In the genomic region with DNA sequence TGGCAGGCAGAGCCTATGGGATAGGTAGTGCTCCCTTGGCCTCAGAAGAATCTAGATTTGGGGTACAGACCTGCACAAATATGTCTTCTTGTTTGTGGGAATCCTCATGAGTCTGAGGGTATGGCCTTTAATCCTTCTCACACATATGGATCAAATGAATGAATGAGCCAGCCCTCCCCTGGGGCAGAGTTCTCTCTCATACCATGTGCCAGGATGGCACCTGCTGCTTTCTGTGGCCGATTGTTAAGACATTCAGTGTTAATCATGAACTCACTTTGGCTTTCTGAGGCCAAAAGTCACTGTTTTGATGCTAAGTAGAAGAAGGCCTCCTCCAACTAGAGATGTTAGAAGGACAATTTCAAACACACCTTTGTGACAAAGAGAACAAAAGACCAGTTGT, we compare ENCODE assay signal across 29 mouse cellular contexts.
A peak's percentile ranks its signal among the peaks of the same experiment; 100 is the strongest.
DNase-seq lines count a peak whose midpoint lies in the region; ATAC-seq and TF ChIP-seq lines count a peak whose summit lies in the region.
"Had no signal": no experiment of that assay in that cellular context is flagged by ENCODE, and none has a peak within 500 bp of the region (broad histone marks: within the 10 kb centered on the region; RNA-seq: fewer than 3 reads in every experiment).

No protein-coding gene starts in this region.

- H3K36me3 ChIP-seq in forebrain, embryonic 11.5 days (ENCODE audit: control insufficient read depth, insufficient read depth, low read length) = no peaks in the 10 kb centered on the region
- no peaks in the 10 kb centered on the region for H3K36me3 ChIP-seq in forebrain, postnatal 0 days (ENCODE audit: insufficient read depth)
- H3K36me3 ChIP-seq in kidney, embryonic 14.5 days (ENCODE audit: control insufficient read depth, insufficient read depth, low read length) = no peaks in the 10 kb centered on the region
- H3K36me3 ChIP-seq: embryonic facial prominence, embryonic 12.5 days; embryonic facial prominence, embryonic 15.5 days; forebrain, embryonic 12.5 days; forebrain, embryonic 15.5 days; G1E; heart, embryonic 15.5 days; hindbrain, embryonic 10.5 days; hindbrain, embryonic 13.5 days had no signal

- H3K4me1 ChIP-seq in forebrain, embryonic 11.5 days (replicated peaks; ENCODE audit: control insufficient read depth, insufficient read depth, low read length) = no peaks in the 10 kb centered on the region
- H3K4me1 ChIP-seq in forebrain, postnatal 0 days (ENCODE audit: insufficient read depth) = no peaks in the 10 kb centered on the region
- H3K4me1 ChIP-seq in kidney, embryonic 14.5 days (ENCODE audit: control insufficient read depth, insufficient read depth, low read length) = no peaks in the 10 kb centered on the region
- H3K4me1 ChIP-seq: embryonic facial prominence, embryonic 12.5 days; embryonic facial prominence, embryonic 15.5 days; forebrain, embryonic 12.5 days; forebrain, embryonic 15.5 days; hindbrain, embryonic 13.5 days had no signal

- H3K27ac ChIP-seq in forebrain, embryonic 11.5 days (ENCODE audit: low read depth, low read length) = no peak overlapping the region
- H3K27ac ChIP-seq in forebrain, postnatal 0 days (ENCODE audit: low read depth, low read length) = no peak overlapping the region
- no peak overlapping the region for H3K27ac ChIP-seq in kidney, embryonic 14.5 days (ENCODE audit: low read depth, low read length)
- H3K27ac ChIP-seq: embryonic facial prominence, embryonic 12.5 days; embryonic facial prominence, embryonic 15.5 days; forebrain, embryonic 12.5 days; forebrain, embryonic 15.5 days; heart, embryonic 15.5 days; hindbrain, embryonic 10.5 days; hindbrain, embryonic 13.5 days had no signal

- no peak overlapping the region for H3K9ac ChIP-seq in forebrain, embryonic 11.5 days (ENCODE audit: low read length)
- no peak overlapping the region for H3K9ac ChIP-seq in forebrain, postnatal 0 days
- no peak overlapping the region for H3K9ac ChIP-seq in kidney, embryonic 14.5 days (ENCODE audit: low read depth, low read length)
- H3K9ac ChIP-seq: embryonic facial prominence, embryonic 12.5 days; embryonic facial prominence, embryonic 15.5 days; forebrain, embryonic 12.5 days; forebrain, embryonic 15.5 days; heart, embryonic 15.5 days; hindbrain, embryonic 13.5 days had no signal

- no peak for ATAC-seq in forebrain, embryonic 11.5 days (replicated peaks; ENCODE audit: low FRiP score)
- no peak for ATAC-seq in forebrain, postnatal 0 days
- no peak for ATAC-seq in kidney, embryonic 14.5 days (ENCODE audit: low FRiP score, low TSS enrichment)
- no peak for ATAC-seq in CD4-positive, CD25-positive, alpha-beta regulatory T cell, adult 4 months
- ATAC-seq: forebrain, embryonic 15.5 days; hindbrain, embryonic 16.5 days; Patski had no signal

- H3K27me3 ChIP-seq in forebrain, embryonic 11.5 days (ENCODE audit: control insufficient read depth, insufficient read depth, low read length) = no peaks in the 10 kb centered on the region
- no peaks in the 10 kb centered on the region for H3K27me3 ChIP-seq in forebrain, postnatal 0 days (ENCODE audit: insufficient read depth, low read length)
- no peaks in the 10 kb centered on the region for H3K27me3 ChIP-seq in kidney, embryonic 14.5 days (ENCODE audit: control insufficient read depth, insufficient read depth, low read length)
- H3K27me3 ChIP-seq: CH12.LX; embryonic facial prominence, embryonic 12.5 days; embryonic facial prominence, embryonic 15.5 days; forebrain, embryonic 12.5 days; forebrain, embryonic 15.5 days; heart, embryonic 15.5 days; hindbrain, embryonic 13.5 days; Patski had no signal

- peak; percentile 1 for DNase-seq in forebrain, embryonic 11.5 days (ENCODE audit: low spot score)
- DNase-seq in forebrain, postnatal 0 days = no peak
- peak; percentile 48 for DNase-seq in kidney, adult 18-20 months
- peak; percentile 36 for DNase-seq in kidney, postnatal 10 days
- peak; percentile 61 to 75 for DNase-seq in kidney, postnatal 36 days
- no peak for DNase-seq in lung, postnatal 36 days
- DNase-seq: adrenal gland, postnatal 10 days; adrenal gland, postnatal 36 days; cerebellum, adult 18-20 months; cerebellum, adult 9-11 months; cerebellum, postnatal 25 days; gastrocnemius, postnatal 10 days; gastrocnemius, postnatal 36 days; heart, postnatal 10 days; heart, postnatal 36 days had no signal

- 68% methylated on average over 1 of the region's 1 CpGs for WGBS in forebrain, embryonic 11.5 days
- WGBS in forebrain, postnatal 0 days = 48% methylated on average over 1 of the region's 1 CpGs
- 63% methylated on average over 1 of the region's 1 CpGs for WGBS in kidney, embryonic 14.5 days

- TF ChIP-seq CTCF in forebrain, postnatal 0 days (IDR thresholded peaks at IDR 0.05; ENCODE audit: low read depth) = no peak

- peaks cover 4% of the 10 kb centered on the region; the same call in 1 of the 2 replicates for H3K9me3 ChIP-seq in forebrain, embryonic 11.5 days (ENCODE audit: control insufficient read depth, low read length)
- H3K9me3 ChIP-seq in forebrain, postnatal 0 days (ENCODE audit: low read length) = no peaks in the 10 kb centered on the region
- H3K9me3 ChIP-seq in kidney, embryonic 14.5 days (ENCODE audit: control insufficient read depth, low read length) = no peaks in the 10 kb centered on the region
- H3K9me3 ChIP-seq: embryonic facial prominence, embryonic 12.5 days; embryonic facial prominence, embryonic 15.5 days; forebrain, embryonic 15.5 days; heart, embryonic 15.5 days; hindbrain, embryonic 10.5 days; hindbrain, embryonic 13.5 days had no signal

- no peak overlapping the region for H3K4me3 ChIP-seq in forebrain, embryonic 11.5 days (ENCODE audit: low read depth, low read length)
- H3K4me3 ChIP-seq in forebrain, postnatal 0 days (ENCODE audit: low read depth, low read length) = no peak overlapping the region
- H3K4me3 ChIP-seq in kidney, embryonic 14.5 days (ENCODE audit: low read length) = no peak overlapping the region
- H3K4me3 ChIP-seq: embryonic facial prominence, embryonic 12.5 days; embryonic facial prominence, embryonic 15.5 days; forebrain, embryonic 12.5 days; forebrain, embryonic 15.5 days; heart, embryonic 15.5 days; hindbrain, embryonic 10.5 days; hindbrain, embryonic 13.5 days had no signal

- no peak overlapping the region for H3K4me2 ChIP-seq in forebrain, embryonic 11.5 days (ENCODE audit: low read depth, low read length, severe bottlenecking)
- H3K4me2 ChIP-seq in forebrain, postnatal 0 days (ENCODE audit: low read depth) = no peak overlapping the region
- no peak overlapping the region for H3K4me2 ChIP-seq in kidney, embryonic 14.5 days (replicated peaks; ENCODE audit: low read depth, low read length)
- H3K4me2 ChIP-seq: embryonic facial prominence, embryonic 12.5 days; embryonic facial prominence, embryonic 15.5 days; forebrain, embryonic 12.5 days; forebrain, embryonic 15.5 days; heart, embryonic 11.5 days; heart, embryonic 15.5 days; hindbrain, embryonic 13.5 days had no signal

Comparison
In these comparisons a context has a peak if more than half of its experiments do, and no peak if none do; other contexts are left out.
1. DNase-seq: peak in forebrain, embryonic 11.5 days (single experiment), kidney, adult 18-20 months (single experiment), kidney, postnatal 10 days (single experiment) and kidney, postnatal 36 days (2 of 2); none in forebrain, postnatal 0 days (single experiment) and lung, postnatal 36 days (single experiment).